Mouse (Mus musculus) bone marrow, adult 2 months (tissue): ENCODE data around the gene Txndc11. TPM values are rescaled to one million over a fixed set of nuclear protein-coding genes. Genes with fewer than 3 reads are reported as not detected.
A peak's percentile ranks its signal among the peaks of the same experiment; 100 is the strongest.

ENCODE experiments used
- H3K27ac ChIP-seq: fragments of 200-500 bp; 2 replicates; pipeline ENCODE4 v1.5.1; 2012; ENCODE audit warnings: low read depth, mild to moderate bottlenecking, control low read depth, inconsistent platforms, low read length; ENCODE audit not compliant: control insufficient read depth, poor library complexity, insufficient read depth
- H3K4me1 ChIP-seq: fragments of 200-500 bp; 2 replicates; pipeline ENCODE4 v1.6.1; 2011; ENCODE audit warnings: low read length; ENCODE audit not compliant: control insufficient read depth, insufficient read depth
- H3K4me3 ChIP-seq: fragments of 200-500 bp; replicated peaks from 2 replicates; pipeline ENCODE3; 2011; ENCODE audit warnings: mild to moderate bottlenecking, low read depth, low read length, control low read depth; ENCODE audit not compliant: control insufficient read depth
- CTCF ChIP-seq: fragments of 200-500 bp; IDR thresholded peaks from 2 replicates; pipeline ENCODE4 v1.5.1; 2011; ENCODE audit warnings: low read length, control low read depth; ENCODE audit not compliant: control insufficient read depth, insufficient read depth
- POLR2A ChIP-seq: fragments of 200-500 bp; IDR thresholded peaks from 2 replicates; pipeline ENCODE4 v1.6.1; 2011; ENCODE audit warnings: low read depth, mild to moderate bottlenecking, control low read depth, low read length, borderline replicate concordance; ENCODE audit not compliant: control insufficient read depth
- WGBS: fragments of 180-500 bp; shearing (Covaris S2); methylation state at CpG from one replicate; pipeline ENCODE4 v1.1.7; 2018; 5-methylcytosine and 5-hydroxymethylcytosine counted together
- polyA plus RNA-seq: library from polyadenylated mRNA; stranded (reverse); fragments of >200 nt; gene quantifications from 2 replicates; pipeline ENCODE4 v1.2.4, GENCODE M21; 2011; ENCODE audit warnings: low replicate concordance; ENCODE audit not compliant: missing spikeins, insufficient read depth, insufficient read length

The Txndc11 gene
- polyA plus RNA-seq, 1 experiment, result 18.8 TPM

DNA sequence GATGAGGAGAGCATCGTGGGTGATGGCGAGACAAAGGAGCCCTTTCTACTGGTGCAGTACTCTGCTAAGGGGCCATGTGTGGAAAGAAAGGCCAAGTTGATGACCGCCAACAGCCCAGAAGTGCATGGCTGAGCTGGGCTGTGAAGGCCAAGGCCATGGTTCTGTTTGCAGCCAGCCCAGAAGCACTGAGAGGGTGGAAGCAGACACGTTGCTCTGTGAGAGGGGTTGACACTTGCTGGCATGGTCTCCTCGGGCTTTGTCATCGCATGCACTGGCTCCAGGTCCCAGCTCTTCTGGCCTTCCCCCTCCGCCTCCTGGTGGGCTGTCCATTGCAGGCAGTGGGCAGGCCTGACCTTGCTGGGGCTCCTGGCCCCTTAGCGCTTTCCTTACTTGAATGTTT lies 62.0 kb downstream of the Txndc11 start:
- Histone ChIP-seq H3K4me3 (no peak overlapping the region), H3K4me1 (peaks cover 9% of the 10 kb centered on the region), H3K27ac (peak overlapping the region; percentile 71)
- TF ChIP-seq CTCF (no peak), POLR2A (no peak)
- WGBS, result 79% methylated on average over 8 of the region's 8 CpGs

GRCm38 (mm10) chr16:11071887-11072286 lies 62.6 kb downstream of the Txndc11 start:
- peaks cover 9% of the 10 kb centered on the region for H3K4me1 ChIP-seq
- H3K27ac ChIP-seq, result peak overlapping the region; percentile 71
- WGBS, result 54% methylated on average over 4 of the region's 4 CpGs
- TF ChIP-seq CTCF (no peak), POLR2A (no peak)
- H3K4me3 ChIP-seq, result no peak overlapping the region

DNA sequence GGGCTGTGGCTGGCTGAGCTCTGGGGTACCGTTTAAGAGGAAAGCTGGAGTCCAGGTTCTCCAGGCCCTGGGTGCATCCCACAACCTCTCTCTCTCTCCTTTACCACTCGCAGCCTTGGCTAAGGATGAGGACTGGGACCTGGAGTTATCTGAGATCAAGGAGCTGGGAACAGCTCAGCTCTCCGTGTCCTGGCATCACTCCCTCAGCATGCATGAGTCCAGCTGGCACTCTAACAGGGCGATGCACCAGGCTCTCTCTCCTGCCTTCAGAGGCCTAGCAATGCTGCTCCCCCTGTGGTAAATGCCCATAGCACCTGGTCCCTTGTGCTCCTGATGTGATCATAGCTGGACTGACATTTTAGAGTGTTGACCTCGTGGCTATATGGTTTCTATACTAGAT lies 63.3 kb downstream of the Txndc11 start:
- H3K27ac ChIP-seq, result peak overlapping the region; percentile 44
- 62% methylated on average over 5 of the region's 5 CpGs for WGBS
- TF ChIP-seq POLR2A (no peak), CTCF (no peak)
- H3K4me1 ChIP-seq, result peaks cover 9% of the 10 kb centered on the region
- H3K4me3 ChIP-seq, result no peak overlapping the region

DNA sequence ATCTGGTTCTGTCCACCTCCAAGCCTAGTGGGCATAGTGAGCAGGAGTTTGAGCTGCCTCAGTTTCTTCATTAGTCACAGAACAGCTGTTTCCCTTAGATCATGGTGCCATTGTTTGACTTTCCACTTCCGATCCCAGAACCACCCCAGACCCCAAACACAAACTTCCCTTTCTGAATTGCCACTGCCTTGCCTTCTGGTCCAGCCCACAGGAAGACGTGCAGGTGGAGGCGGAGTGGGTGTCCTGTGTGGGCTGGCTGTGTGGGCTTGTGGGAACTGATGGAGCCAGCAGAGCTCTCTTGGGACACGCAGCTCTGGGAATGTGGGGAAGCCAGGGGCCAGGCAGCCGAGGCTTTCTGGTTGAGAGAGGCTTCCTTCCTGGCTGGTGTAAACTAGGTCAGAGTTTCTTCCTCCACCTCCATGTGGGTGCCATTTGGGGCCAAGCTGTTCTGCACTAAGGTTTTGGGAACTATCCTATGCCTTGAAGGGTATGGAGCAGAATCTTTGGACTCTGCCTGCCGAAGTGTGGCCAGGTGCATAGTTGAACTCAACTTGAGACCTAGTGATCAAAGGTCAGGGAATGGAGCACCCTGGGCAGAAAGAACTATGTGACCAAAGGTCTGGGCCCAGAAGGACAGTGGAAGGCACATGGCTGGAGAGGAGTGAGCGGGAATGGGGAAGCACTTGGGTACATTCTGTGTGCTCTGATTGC lies 64.6 kb downstream of the Txndc11 start:
- WGBS, result 20% methylated on average over 7 of the region's 7 CpGs
- H3K27ac ChIP-seq, result peak overlapping the region; percentile 72
- H3K4me1 ChIP-seq, result peaks cover 9% of the 10 kb centered on the region

DNA sequence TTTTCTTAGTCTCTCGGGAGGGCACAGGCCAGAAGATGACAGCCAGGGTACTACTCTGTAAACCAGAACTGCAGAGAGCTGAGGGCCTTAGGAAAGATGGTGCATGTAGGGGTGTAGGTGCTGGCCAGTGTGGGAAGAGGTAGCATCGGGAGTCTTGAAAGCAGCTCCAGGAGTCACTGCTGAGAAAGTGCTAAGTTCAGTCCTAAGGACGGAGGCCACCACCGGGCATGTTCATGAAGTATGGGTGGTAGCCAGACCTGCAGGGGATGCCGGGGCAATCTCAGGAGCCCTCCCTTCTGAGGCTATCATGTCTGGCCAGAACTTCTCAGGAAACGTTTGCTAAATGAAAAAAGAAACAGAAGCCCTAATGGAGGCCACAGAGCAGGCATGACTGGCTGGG lies 65.2 kb downstream of the Txndc11 start:
- Histone ChIP-seq H3K4me3 (peak overlapping the region; percentile 2), H3K4me1 (peaks cover 9% of the 10 kb centered on the region), H3K27ac (peak overlapping the region; percentile 72)
- TF ChIP-seq CTCF, result no peak
- no peak for TF ChIP-seq POLR2A
- WGBS, result 25% methylated on average over 6 of the region's 6 CpGs

More for the DNA sequence above, 64.6 kb downstream of the Txndc11 start:
- TF ChIP-seq CTCF (no peak), POLR2A (no peak; the same call in 1 of the 2 replicates)
- no peak overlapping the region for H3K4me3 ChIP-seq

GRCm38 (mm10) chr16:11068666-11069065 lies 65.8 kb downstream of the Txndc11 start:
- 69% methylated on average over 3 of the region's 3 CpGs for whole genome bisulfite sequencing
- Histone ChIP-seq H3K4me3 (no peak overlapping the region), H3K4me1 (peaks cover 9% of the 10 kb centered on the region)

GRCm38 (mm10) chr16:11066833-11067191 lies 67.6 kb downstream of the Txndc11 start:
- peaks cover 6% of the 10 kb centered on the region for H3K4me1 ChIP-seq
- no peak for TF ChIP-seq CTCF
- TF ChIP-seq POLR2A, result no peak
- 1% methylated on average over 22 of the region's 22 CpGs for WGBS
- H3K27ac ChIP-seq, result peak overlapping the region; percentile 84
- peak overlapping the region; percentile 70 for H3K4me3 ChIP-seq

More at GRCm38 (mm10) chr16:11068666-11069065, 65.8 kb downstream of the Txndc11 start:
- peak overlapping the region; percentile 72 for H3K27ac ChIP-seq
- TF ChIP-seq POLR2A, result no peak
- no peak for TF ChIP-seq CTCF

GRCm38 (mm10) chr16:11066029-11066832 lies 68.2 kb downstream of the Txndc11 start, which contains the start of gene Litaf:
TSS of gene Litaf (minus strand) at chr16:11066157.
- peak within 1 kb of the TSS; percentile 70 for H3K4me3 ChIP-seq
- peaks cover 4% of the 10 kb centered on the region for H3K4me1 ChIP-seq
- H3K27ac ChIP-seq, result peak within 1 kb of the TSS; percentile 84
- TF ChIP-seq CTCF, result no peak; the same call in 1 of the 2 replicates
- peak; percentile 70; the same call in 1 of the 2 replicates for TF ChIP-seq POLR2A
- under 1% methylated on average over 78 of the region's 78 CpGs for WGBS
